Mouse (Mus musculus) CD4-positive, CD25-positive, alpha-beta regulatory T cell, adult 9 weeks (primary cell): ENCODE measurements around the gene Gm14781. TPM values are rescaled to one million over a fixed set of nuclear protein-coding genes. Genes with fewer than 3 reads are reported as not detected.

ENCODE experiments used
- polyA plus RNA-seq: library from polyadenylated mRNA; unstranded; fragments of 100-300 nt; shearing (Covaris generic); gene quantifications from one replicate; pipeline ENCODE4 v1.2.1, GENCODE M21; 2017

The Gm14781 gene
- not detected for polyA plus RNA-seq

DNA sequence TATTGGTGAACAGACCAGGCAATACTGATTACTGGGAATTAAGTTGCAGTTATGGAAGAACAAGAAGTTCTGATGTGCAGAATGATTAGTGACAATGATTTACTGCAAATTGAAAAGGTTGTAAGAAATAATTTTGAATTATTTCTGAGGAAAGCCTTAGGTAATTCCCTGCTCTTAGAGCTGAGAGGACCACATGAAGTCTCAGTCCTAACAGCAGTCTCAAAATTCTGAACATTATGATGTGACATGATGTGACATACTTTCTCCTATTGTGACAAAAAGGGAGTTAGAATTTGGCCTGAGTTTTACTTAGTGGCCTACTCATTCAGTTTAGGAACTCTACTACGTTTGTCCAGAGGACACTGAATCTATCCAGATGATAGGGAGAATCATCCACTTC, at the start of gene Gm14781:
TSS of gene Gm14781 (plus strand) at position 301 of the 400 bp plus-strand sequence.

Other genes starting within 250 kb of the Gm14781 start
- gene Gm5072, start 239.7 kb upstream of the Gm14781 start, polyA plus RNA-seq: not detected
- gene Gm8914, start 152.1 kb upstream of the Gm14781 start, polyA plus RNA-seq: not detected
- not detected for gene 1700084M14Rik, start 56.3 kb upstream of the Gm14781 start, polyA plus RNA-seq
- not detected for gene Mageb5, start 150.8 kb downstream of the Gm14781 start, polyA plus RNA-seq